Mouse (Mus musculus) forebrain, embryonic 16.5 days (tissue): Measurements from ENCODE around the gene Ubl4a. TPM values are rescaled to one million over a fixed set of nuclear protein-coding genes. Genes with fewer than 3 reads are reported as not detected.

Experiments
- ATAC-seq: fragments of 200-750 bp; cut with Nextera tagmentation; 2 replicates; pipeline ENCODE4 v1.8.0; 2017; ENCODE audit warnings: mild to moderate bottlenecking, moderate library complexity
- H3K27ac ChIP-seq: fragments of 300-500 bp; sonication (generic); 2 replicates; pipeline ENCODE4 v1.5.1; 2014; ENCODE audit warnings: low read length, control low read depth
- H3K27me3 ChIP-seq: fragments of 300-500 bp; sonication (generic); replicated peaks from 2 replicates; pipeline ENCODE4 v1.6.1; 2014; ENCODE audit warnings: low read length; ENCODE audit not compliant: control insufficient read depth, insufficient read depth
- H3K36me3 ChIP-seq: fragments of 300-500 bp; sonication (generic); 2 replicates; pipeline ENCODE4 v1.6.1; 2014; ENCODE audit not compliant: control insufficient read depth, insufficient read depth
- H3K4me1 ChIP-seq: fragments of 300-500 bp; sonication (generic); replicated peaks from 2 replicates; pipeline ENCODE4 v1.6.1; 2014; ENCODE audit warnings: low read length; ENCODE audit not compliant: control insufficient read depth, insufficient read depth
- H3K4me2 ChIP-seq: fragments of 300-500 bp; sonication (generic); 2 replicates; pipeline ENCODE4 v1.6.1; 2014; ENCODE audit warnings: mild to moderate bottlenecking, low read length, control low read depth
- H3K4me3 ChIP-seq: fragments of 300-500 bp; sonication (generic); replicated peaks from 2 replicates; pipeline ENCODE4 v1.5.1; 2014; ENCODE audit warnings: mild to moderate bottlenecking, low read length, control low read depth
- H3K9ac ChIP-seq: fragments of 300-500 bp; sonication (generic); replicated peaks from 2 replicates; pipeline ENCODE4 v1.6.1; 2014; ENCODE audit warnings: low read depth, low read length, control low read depth
- H3K9me3 ChIP-seq: fragments of 300-500 bp; sonication (generic); 2 replicates; pipeline ENCODE4 v1.6.1; 2016; ENCODE audit warnings: low read length; ENCODE audit not compliant: control insufficient read depth
- WGBS: fragments of 180-500 bp; shearing (Covaris S2); extraction: QIAGEN DNeasy Blood & Tissue Kit; methylation state at CpG from one replicate; pipeline ENCODE4 v1.1.7; 2014; 5-methylcytosine and 5-hydroxymethylcytosine counted together
- polyA plus RNA-seq: library from polyadenylated mRNA; unstranded; fragments of >200 nt; fragmentation: Nextera tagmentation; extraction: Ambion mirVana; gene quantifications from 2 replicates; pipeline ENCODE4 v1.2.1, GENCODE M21; 2015

Ubl4a gene
- polyA plus RNA-seq: 75.8 and 76.8 TPM in 2 replicates

GRCm38 (mm10) chrX:74372888-74373549, at the start of gene Ubl4a, which contains the start of gene Slc10a3:
Ubl4a (minus strand) TSS chrX:74373218.
Slc10a3 (minus strand) TSS chrX:74373349.
- peak within 1 kb of the TSS; percentile 50 for H3K4me3 ChIP-seq
- peak; percentile 91 for ATAC-seq
- H3K27ac ChIP-seq: no peak within 1 kb of the TSS
- 24% methylated on average over 32 of the region's 32 CpGs for WGBS
- H3K27me3 ChIP-seq: no peaks in the 10 kb centered on the region
- H3K4me2 ChIP-seq: peak within 1 kb of the TSS; percentile 66
- no peaks in the 10 kb centered on the region for H3K9me3 ChIP-seq
- peaks cover 4% of the 10 kb centered on the region for H3K4me1 ChIP-seq
- peak within 1 kb of the TSS; percentile 56 for H3K9ac ChIP-seq
- H3K36me3 ChIP-seq: no peaks in the 10 kb centered on the region

DNA sequence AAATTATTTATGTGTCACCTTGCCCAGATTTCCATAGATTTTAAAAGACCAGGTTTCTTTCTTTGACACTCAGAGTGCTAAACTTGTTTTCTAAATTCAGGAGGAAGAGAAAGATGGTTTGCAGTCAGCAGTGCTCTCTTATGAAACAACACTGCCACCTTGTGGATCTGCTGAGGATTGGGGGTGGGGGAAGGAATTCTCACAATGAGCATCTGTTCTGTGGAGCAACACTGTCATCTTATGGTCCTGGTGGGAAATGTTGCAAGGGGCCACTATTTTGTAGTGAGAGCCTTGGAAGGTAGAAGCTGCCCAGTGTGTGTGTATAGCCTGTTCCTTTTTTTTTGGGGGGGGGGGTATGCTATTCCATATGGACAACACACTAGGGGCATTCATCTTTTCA, 40.4 kb upstream of the Ubl4a start:
- Histone ChIP-seq H3K9me3 (no peaks in the 10 kb centered on the region), H3K27me3 (no peaks in the 10 kb centered on the region), H3K4me2 (no peak overlapping the region), H3K4me1 (no peaks in the 10 kb centered on the region), H3K9ac (no peak overlapping the region), H3K4me3 (no peak overlapping the region), H3K36me3 (0 out of 2 replicates have a peak, but pooled peaks cover 2% of the 10 kb centered on the region), H3K27ac (no peak overlapping the region)
- peak; percentile 87 for ATAC-seq

- no peak overlapping the region for H3K27ac ChIP-seq
- no peaks in the 10 kb centered on the region for H3K36me3 ChIP-seq
- no peak overlapping the region for H3K4me2 ChIP-seq
- H3K9me3 ChIP-seq: no peaks in the 10 kb centered on the region
- H3K4me3 ChIP-seq: no peak overlapping the region
- 62% methylated on average over 2 of the region's 2 CpGs for WGBS
- no peak overlapping the region for H3K9ac ChIP-seq
- H3K27me3 ChIP-seq: no peaks in the 10 kb centered on the region
- ATAC-seq: no peak
- no peaks in the 10 kb centered on the region for H3K4me1 ChIP-seq
Measured at GRCm38 (mm10) chrX:74408340-74408739, 35.3 kb upstream of the Ubl4a start.

DNA sequence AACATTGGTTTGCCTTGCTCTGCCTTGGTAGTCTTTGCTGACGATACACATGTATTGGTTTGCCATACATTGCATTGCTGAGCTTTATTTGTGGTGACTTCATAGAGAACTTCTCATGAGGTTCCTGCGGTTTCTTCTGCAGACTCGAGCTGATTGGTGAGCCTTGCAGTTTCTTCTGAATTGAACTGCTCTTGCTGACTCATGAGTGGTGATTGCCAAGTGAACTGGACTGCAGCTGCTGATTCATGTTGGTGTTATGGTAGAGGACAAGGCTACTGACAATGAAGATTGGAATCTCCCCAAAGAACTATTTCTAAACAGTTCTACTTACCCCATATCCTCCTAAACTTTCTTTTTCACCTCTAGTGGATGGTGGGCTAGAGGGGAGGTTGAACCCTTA, 27.1 kb upstream of the Ubl4a start:
- Histone ChIP-seq H3K27ac (no peak overlapping the region), H3K4me2 (no peak overlapping the region), H3K4me1 (no peaks in the 10 kb centered on the region), H3K36me3 (no peaks in the 10 kb centered on the region), H3K9me3 (no peaks in the 10 kb centered on the region), H3K27me3 (no peaks in the 10 kb centered on the region), H3K9ac (no peak overlapping the region), H3K4me3 (no peak overlapping the region)
- 85% methylated on average over 3 of the region's 3 CpGs for WGBS
- no peak for ATAC-seq

DNA sequence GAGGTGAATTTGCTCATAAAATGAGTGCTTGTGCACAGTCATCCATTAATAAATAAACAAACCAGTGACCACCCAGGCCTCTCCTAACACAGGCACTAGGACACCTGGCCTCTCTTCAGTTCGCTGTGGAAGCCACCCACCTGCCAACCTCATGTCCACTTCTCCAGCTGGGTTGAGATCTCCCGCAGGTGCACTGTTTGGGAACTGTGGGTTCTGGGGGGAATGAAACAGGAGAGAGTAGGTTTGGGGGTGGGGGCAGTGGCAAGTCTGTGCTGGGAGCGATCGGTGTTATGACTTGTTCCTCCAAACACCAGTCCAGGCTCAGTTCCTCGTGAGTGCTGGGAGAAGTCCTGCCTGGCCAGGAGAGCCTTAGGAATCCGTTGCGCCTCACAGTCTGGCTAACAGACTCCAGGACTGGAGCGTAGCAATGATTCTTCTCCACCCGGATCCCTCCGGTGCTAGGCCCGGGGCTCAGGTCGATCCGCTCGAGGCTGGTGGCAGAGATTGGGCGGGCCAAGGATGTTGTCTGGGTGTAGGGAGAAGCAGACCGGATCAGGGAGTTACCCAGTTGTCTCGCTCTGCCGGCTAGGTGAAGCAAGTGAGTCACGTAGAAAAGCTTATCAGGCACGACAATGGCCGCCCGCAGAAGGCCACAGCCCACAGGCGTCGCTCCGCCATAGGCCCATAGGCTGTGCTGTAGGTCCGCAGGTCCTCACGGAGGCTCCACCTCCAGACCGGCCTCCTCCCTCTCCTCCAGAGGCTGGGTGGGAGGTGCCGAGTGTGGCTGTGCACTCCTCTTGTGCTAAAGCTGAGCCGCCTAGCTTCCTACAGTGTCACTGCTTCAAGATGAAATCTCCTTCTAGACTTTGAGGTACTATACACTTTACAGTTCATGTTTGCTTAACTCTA, 19.8 kb upstream of the Ubl4a start, which contains the start of the genes Fam3a and Ikbkg:
Gene Fam3a, minus strand, starts transcription at position 738 of the 909 bp plus-strand sequence.
Gene Ikbkg, plus strand, starts transcription at position 756 of the 909 bp plus-strand sequence.
- H3K36me3 ChIP-seq: no peaks in the 10 kb centered on the region
- WGBS: 20% methylated on average over 30 of the region's 30 CpGs
- no peaks in the 10 kb centered on the region for H3K9me3 ChIP-seq
- peak; percentile 100 for ATAC-seq
- peak within 1 kb of the TSS; percentile 67 for H3K4me2 ChIP-seq
- H3K27me3 ChIP-seq: no peaks in the 10 kb centered on the region
- H3K27ac ChIP-seq: peak within 1 kb of the TSS; percentile 75
- H3K9ac ChIP-seq: peak within 1 kb of the TSS; percentile 78
- peak within 1 kb of the TSS; percentile 54 for H3K4me3 ChIP-seq
- H3K4me1 ChIP-seq: peaks cover 9% of the 10 kb centered on the region

DNA sequence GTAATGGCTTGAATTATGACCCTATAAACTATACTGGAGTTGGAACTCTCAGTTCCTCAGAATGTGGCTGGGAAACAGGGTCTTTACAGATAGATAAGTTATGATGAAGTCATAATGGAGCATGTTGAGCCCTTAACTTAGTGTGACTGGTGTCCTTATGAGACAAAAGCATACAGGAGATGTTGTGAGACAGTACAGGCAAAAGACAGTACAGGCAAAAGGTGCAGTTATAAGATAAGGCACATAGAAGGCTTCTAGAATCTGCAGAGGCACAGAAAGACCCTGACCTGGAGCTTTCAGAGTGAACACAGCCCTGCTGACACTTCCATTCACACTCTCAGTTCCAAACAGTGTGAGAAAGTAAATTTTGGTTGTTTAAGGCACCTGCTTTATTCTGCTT, 15.1 kb upstream of the Ubl4a start:
- no peak overlapping the region for H3K27ac ChIP-seq
- H3K4me3 ChIP-seq: no peak overlapping the region
- ATAC-seq: no peak
- no peak overlapping the region for H3K9ac ChIP-seq
- no peaks in the 10 kb centered on the region for H3K36me3 ChIP-seq
- no peak overlapping the region for H3K4me2 ChIP-seq
- no peaks in the 10 kb centered on the region for H3K27me3 ChIP-seq
- H3K4me1 ChIP-seq: peaks cover 6% of the 10 kb centered on the region
- no peaks in the 10 kb centered on the region for H3K9me3 ChIP-seq

DNA sequence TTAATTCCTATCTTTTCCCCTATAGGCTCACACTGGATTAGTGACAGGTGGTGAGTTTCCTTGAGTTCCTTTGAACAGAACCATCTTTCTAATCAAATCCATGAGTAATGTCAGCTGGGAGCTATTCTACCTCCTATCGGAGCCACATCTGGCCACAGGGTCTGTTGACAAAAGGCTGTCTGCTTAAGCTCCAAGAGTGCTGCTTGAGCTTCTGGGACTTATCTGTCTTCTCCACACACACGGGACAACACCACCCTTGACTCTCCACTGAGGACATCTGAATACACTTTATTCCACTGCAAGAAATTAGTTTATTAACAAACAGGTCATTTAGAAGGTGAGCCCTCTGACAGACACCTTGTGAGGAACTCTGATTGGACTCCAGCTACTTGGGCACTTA, 11.4 kb upstream of the Ubl4a start:
- 89% methylated on average over 2 of the region's 2 CpGs for WGBS
- Histone ChIP-seq H3K36me3 (no peaks in the 10 kb centered on the region), H3K27ac (no peak overlapping the region), H3K4me1 (no peaks in the 10 kb centered on the region), H3K4me2 (no peak overlapping the region), H3K9ac (no peak overlapping the region), H3K9me3 (no peaks in the 10 kb centered on the region), H3K4me3 (no peak overlapping the region), H3K27me3 (no peaks in the 10 kb centered on the region)
- no peak for ATAC-seq

DNA sequence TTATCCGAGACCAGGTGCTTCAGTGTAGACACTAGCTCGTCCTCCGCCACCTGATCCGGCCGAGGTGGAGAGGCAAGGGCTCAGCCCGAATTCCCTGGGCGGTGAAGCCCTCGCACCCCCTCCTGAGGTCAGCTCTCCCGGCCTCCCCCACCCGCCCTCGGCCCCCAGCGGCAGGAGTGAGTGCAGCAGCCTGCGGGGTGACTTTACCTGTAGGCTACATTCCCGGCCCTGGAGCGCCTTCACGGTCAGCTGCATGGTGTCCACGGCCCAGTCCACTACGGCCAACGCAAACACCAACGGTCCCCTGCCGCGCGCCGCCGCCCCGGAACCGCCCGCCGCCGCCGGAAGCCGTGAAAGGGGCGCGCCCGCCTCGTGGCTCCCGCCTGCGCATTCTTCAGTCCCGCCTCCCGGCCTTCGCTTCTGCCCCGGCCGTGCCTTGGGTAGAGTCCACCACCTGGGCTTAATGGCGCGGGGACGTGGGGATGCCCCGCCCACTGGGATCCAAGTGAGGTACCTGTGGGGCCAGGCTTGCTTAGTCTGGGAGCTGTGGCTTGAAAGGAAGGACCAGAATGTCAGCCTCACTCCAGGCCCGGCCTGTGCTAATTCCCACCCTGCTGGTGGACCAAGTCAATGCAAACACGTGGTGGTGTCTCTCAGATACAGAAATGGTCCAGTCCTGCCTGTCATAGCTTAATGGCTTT, 4.7 kb downstream of the Ubl4a start:
- 27% methylated on average over 20 of the region's 49 CpGs for WGBS
- Histone ChIP-seq H3K27me3 (no peaks in the 10 kb centered on the region), H3K27ac (peak overlapping the region; percentile 41; the same call in 1 of the 2 replicates), H3K4me3 (peak overlapping the region; percentile 63), H3K4me1 (peaks cover 11% of the 10 kb centered on the region), H3K4me2 (peak overlapping the region; percentile 62), H3K9ac (peak overlapping the region; percentile 82), H3K36me3 (no peaks in the 10 kb centered on the region), H3K9me3 (no peaks in the 10 kb centered on the region)
- peak; percentile 77 for ATAC-seq

DNA sequence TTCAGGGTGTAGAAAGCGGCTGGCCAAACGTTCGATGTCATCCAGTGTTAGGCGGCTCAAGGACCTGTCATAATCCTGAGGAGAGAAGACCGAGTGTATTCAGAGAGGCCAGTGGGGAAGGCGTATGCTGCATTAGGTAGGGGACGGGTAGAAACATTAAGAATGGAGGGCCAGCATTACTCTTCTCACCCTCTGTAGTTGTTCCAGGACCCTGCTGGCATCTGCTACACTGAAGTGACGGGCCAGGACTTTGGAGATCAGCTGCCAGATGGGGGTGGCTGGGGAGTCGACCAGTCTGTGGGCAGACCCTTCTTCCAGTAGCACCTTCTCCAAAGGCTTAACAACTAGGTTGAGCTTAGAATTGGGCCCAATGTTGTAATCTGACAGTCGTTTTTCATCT, 5.5 kb downstream of the Ubl4a start:
- Histone ChIP-seq H3K27me3 (no peaks in the 10 kb centered on the region), H3K9ac (peak overlapping the region; percentile 82), H3K4me2 (peak overlapping the region; percentile 62), H3K4me1 (peaks cover 11% of the 10 kb centered on the region), H3K27ac (no peak overlapping the region), H3K9me3 (no peaks in the 10 kb centered on the region), H3K36me3 (no peaks in the 10 kb centered on the region), H3K4me3 (peak overlapping the region; percentile 63)
- no peak for ATAC-seq
- WGBS: 65% methylated on average over 10 of the region's 10 CpGs
